Mouse (Mus musculus) embryonic facial prominence, embryonic 10.5 days (tissue): ENCODE results near the gene Mmp17. TPM values are rescaled to one million over a fixed set of nuclear protein-coding genes. Genes with fewer than 3 reads are reported as not detected.
"Not testable (repeated sequence)": the region's sequence is repeated elsewhere in the genome, so short reads cannot be mapped to it uniquely, and the experiment has no call there.

Source experiments
- DNase-seq: peaks from one replicate; pipeline ENCODE4 v3.0.0-alpha.2; 2017; ENCODE audit warnings: low spot score
- H3K27ac ChIP-seq: fragments of 300-500 bp; sonication (generic); replicated peaks from 2 replicates; pipeline ENCODE4 v1.5.1; 2016; ENCODE audit warnings: mild to moderate bottlenecking
- H3K27me3 ChIP-seq: fragments of 300-500 bp; sonication (generic); replicated peaks from 2 replicates; pipeline ENCODE4 v1.6.1; 2016; ENCODE audit warnings: low read depth, mild to moderate bottlenecking; ENCODE audit not compliant: poor library complexity, severe bottlenecking
- H3K36me3 ChIP-seq: fragments of 300-500 bp; sonication (generic); replicated peaks from 2 replicates; pipeline ENCODE4 v1.6.1; 2016; ENCODE audit warnings: mild to moderate bottlenecking, moderate library complexity
- H3K4me1 ChIP-seq: fragments of 300-500 bp; sonication (generic); 2 replicates; pipeline ENCODE4 v1.6.1; 2016
- H3K4me3 ChIP-seq: fragments of 300-500 bp; sonication (generic); 2 replicates; pipeline ENCODE4 v1.5.1; 2016; ENCODE audit warnings: mild to moderate bottlenecking, moderate library complexity
- H3K9me3 ChIP-seq: fragments of 300-500 bp; sonication (generic); 2 replicates; pipeline ENCODE4 v1.6.1; 2016; ENCODE audit warnings: mild to moderate bottlenecking
- WGBS: fragments of 180-500 bp; shearing (Covaris S2); methylation state at CpG from one replicate; pipeline ENCODE4 v1.1.7; 2016; 5-methylcytosine and 5-hydroxymethylcytosine counted together
- polyA plus RNA-seq: library from polyadenylated mRNA; unstranded; fragments of >200 nt; fragmentation: Nextera tagmentation; extraction: Ambion mirVana; gene quantifications from 2 replicates; pipeline ENCODE4 v1.2.1, GENCODE M21; 2016

Mmp17 gene
- polyA plus RNA-seq, 1 experiment from 2014 or later = 2.1 TPM

DNA sequence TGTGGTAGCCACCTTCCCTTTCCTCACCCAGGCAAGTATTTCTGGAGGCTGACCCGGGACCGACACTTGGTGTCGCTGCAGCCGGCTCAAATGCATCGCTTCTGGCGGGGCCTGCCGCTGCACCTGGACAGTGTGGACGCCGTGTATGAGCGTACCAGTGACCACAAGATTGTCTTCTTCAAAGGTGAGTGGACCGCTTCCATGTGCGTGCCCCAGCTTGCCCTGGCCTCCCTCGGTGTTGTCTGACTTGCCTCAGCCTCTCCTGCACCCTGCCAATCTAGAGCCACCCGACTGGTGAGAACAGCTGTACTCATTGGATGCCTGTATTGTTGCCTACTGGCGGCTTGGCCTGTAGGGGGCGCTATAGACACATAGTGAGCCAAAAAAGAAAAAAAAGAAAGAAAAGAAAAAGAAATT, 18.1 kb downstream of the Mmp17 start:
- peaks cover 32% of the 10 kb centered on the region for H3K36me3 ChIP-seq
- no peaks in the 10 kb centered on the region for H3K27me3 ChIP-seq
- peak; percentile 44 for DNase-seq
- peak overlapping the region; percentile 30 for H3K4me3 ChIP-seq
- H3K9me3 ChIP-seq = peaks cover 3% of the 10 kb centered on the region; the same call in 1 of the 2 replicates
- 33% methylated on average over 16 of the region's 16 CpGs for WGBS
- H3K27ac ChIP-seq = no peak overlapping the region
- no peaks in the 10 kb centered on the region for H3K4me1 ChIP-seq

DNA sequence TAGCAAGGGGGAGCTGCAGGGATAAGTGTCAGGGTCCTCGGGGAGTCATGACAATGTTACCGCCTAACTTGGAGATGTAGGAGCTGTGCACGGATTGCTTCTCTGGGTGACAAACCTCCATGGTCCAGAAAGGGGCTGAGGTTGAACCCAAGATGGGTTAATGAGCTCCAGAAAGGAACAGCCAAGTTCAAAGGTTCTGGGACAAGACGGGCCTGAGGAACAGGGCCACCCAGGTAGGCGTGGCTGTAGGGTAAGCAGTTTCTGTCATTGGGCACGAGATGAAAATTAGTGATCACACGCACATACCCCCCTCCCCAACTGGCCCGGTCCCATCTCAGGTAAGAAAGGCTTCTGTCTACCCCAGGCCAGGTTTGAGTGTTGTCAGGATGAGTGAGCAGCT, 23.5 kb downstream of the Mmp17 start:
- H3K4me3 ChIP-seq = no peak overlapping the region

DNA sequence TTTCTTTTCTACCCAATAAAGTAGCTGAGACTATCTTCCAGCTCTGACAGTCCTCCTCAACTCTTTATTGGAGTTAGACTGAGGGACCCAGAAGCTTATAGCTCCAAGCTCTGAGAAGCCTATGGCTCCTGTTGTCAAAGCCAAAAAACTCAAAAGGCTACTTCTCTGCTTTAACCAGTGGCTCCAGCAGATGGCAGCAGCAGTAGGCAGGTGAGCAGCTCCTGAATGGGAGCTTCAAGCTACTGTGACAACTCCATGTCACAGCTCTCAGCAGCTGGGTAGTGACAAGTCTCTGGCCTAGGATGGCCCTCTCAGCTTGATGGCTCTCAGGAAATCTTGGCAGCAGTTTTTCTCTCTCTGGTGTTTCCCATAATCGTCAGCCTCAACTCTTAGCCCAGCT, 27.1 kb downstream of the Mmp17 start:
- 19% methylated on average over 1 of the region's 1 CpGs for WGBS
- Histone ChIP-seq H3K4me1 (peaks cover 4% of the 10 kb centered on the region; the same call in 1 of the 2 replicates), H3K4me3 (no peak overlapping the region), H3K27me3 (no peaks in the 10 kb centered on the region), H3K27ac (no peak overlapping the region), H3K36me3 (peaks cover 8% of the 10 kb centered on the region; the same call in 1 of the 2 replicates), H3K9me3 (no peaks in the 10 kb centered on the region)
- DNase-seq = peak; percentile 70

More for the DNA sequence above, 23.5 kb downstream of the Mmp17 start:
- Histone ChIP-seq H3K27ac (no peak overlapping the region), H3K9me3 (no peaks in the 10 kb centered on the region), H3K4me1 (peaks cover 4% of the 10 kb centered on the region; the same call in 1 of the 2 replicates), H3K27me3 (no peaks in the 10 kb centered on the region), H3K36me3 (peaks cover 9% of the 10 kb centered on the region; the same call in 1 of the 2 replicates)
- WGBS = 82% methylated on average over 8 of the region's 8 CpGs
- DNase-seq = no peak

DNA sequence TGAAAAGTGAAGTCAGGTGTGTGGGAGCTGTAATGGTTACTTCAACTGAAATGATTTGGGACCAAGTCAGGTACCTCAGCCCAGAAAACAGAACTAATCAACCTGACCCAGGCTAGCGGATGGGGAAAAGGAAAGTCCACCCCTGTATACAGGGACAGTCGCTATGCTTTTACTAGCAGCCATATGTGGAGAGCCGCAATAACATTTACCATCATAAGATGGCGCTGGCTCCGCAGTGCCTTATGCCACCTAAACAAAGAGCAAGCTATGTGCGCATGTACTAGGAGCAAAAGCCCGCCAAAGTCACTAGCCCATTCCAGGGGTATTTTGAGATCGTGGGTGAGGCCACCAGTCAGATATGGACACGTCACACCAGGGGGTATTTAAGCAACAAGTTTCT, 36.6 kb downstream of the Mmp17 start:
- not testable (repeated sequence) for DNase-seq, H3K36me3 ChIP-seq, H3K27ac ChIP-seq, H3K4me3 ChIP-seq, H3K4me1 ChIP-seq, H3K27me3 ChIP-seq, H3K9me3 ChIP-seq
- 63% methylated on average over 9 of the region's 9 CpGs for WGBS

DNA sequence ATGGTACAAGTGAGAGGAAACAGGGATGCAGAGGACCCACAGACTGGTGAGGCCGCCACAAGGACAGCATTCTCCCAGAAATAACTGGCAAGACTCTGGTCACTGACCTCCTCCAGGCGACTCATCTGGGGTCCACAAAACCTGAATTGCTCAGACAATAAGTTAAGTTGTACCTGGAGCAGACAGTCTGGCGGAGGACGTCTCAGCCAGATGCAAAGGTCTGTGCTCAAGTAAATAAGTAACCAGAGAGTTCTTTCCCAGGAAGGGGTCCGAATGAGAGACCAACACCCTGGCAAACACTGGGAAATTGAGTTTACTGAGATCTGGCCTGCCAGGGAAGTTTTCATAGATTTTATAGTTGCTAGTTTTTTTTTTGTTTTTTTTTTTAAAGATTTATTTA, 37.4 kb downstream of the Mmp17 start:
- Histone ChIP-seq H3K27me3 (no peaks in the 10 kb centered on the region), H3K4me1 (no peaks in the 10 kb centered on the region), H3K27ac (no peak overlapping the region), H3K9me3 (no peaks in the 10 kb centered on the region), H3K36me3 (no peaks in the 10 kb centered on the region), H3K4me3 (no peak overlapping the region)
- DNase-seq = no peak
- WGBS = 85% methylated on average over 5 of the region's 5 CpGs

DNA sequence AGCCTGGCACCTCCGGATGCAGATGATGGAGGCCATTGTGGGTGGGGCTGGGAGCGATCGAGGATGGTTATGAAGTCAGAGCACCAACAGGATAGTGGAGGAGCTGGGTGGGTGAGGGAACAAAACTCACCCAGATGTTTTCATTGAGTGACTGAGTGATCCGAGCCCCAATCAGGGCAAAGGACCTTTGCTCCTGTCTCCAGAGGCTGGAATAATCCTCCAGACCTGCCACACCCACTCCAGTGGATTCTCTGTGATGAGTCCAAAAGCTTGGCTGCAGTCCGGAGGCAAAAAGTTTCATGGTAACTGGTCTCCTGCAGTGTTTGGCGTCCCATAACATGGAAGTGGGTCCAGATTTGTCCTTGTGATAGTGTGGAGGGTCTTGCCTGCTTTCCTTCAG, 42.1 kb downstream of the Mmp17 start:
- Histone ChIP-seq H3K4me3 (no peak overlapping the region), H3K27me3 (no peaks in the 10 kb centered on the region), H3K27ac (no peak overlapping the region), H3K9me3 (no peaks in the 10 kb centered on the region), H3K4me1 (no peaks in the 10 kb centered on the region), H3K36me3 (no peaks in the 10 kb centered on the region)
- 87% methylated on average over 6 of the region's 6 CpGs for whole genome bisulfite sequencing
- DNase-seq = no peak

DNA sequence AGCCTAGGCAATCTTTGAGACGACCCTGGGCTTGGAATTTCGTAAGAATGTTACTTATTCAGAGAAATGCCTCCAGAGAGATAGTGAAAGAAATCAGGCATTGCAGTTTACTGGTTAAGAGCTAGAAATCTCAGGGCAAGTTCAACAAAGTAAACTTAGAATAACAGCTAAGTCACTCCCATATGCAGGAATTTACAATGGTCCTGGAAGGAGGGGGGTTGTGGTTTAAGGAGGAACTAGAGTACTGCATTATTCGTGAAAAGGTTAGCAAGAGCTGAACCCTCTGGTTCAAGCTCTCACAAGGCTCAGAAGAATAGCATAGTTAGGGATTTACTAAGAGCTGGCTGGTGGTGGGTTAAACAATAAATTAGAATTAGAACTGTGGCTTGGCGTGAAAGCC, 42.6 kb downstream of the Mmp17 start:
- WGBS = 83% methylated on average over 4 of the region's 4 CpGs
- DNase-seq, H3K4me1 ChIP-seq, H3K36me3 ChIP-seq, H3K27ac ChIP-seq, H3K4me3 ChIP-seq, H3K27me3 ChIP-seq, H3K9me3 ChIP-seq: not testable (repeated sequence)

DNA sequence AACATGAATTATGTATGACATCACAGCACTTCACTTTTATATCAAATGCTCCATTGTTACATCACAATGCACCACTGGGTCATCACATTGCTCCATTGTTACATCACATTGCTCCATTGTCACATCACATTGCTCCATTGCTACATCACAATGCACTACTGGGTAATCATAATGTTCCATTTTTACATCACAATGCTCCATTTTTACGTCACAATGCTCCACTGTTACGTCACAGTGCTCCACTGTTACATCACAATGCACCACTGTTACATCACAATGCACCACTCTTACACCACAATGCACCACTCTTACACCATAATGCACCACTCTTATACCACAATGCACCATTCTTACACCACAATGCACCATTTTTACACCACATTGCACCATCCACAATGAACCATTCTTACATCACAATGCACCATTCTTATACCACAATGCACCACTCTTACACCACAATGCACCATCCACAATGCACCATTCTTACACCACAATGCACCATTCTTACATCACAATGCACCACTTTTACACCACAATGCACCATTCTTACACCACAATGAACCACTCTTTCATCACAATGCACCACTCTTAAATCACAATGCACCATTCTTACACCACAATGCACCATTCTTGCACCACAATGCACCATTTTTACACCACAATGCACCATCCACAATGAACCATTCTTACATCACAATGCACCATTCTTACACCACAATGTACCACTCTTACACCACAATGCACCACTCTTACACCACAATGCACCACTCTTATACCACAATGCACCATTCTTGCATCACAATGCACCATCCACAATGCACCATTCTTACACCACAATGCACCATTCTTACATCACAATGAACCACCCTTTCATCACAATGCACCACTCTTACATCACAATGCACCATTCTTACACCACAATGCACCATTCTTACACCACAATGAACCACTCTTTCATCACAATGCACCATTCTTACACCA, 48.6 kb downstream of the Mmp17 start:
- not testable (repeated sequence) for H3K27ac ChIP-seq, H3K4me1 ChIP-seq, H3K4me3 ChIP-seq, H3K9me3 ChIP-seq, H3K36me3 ChIP-seq, H3K27me3 ChIP-seq, DNase-seq
- 85% methylated on average over 2 of the region's 2 CpGs for WGBS

DNA sequence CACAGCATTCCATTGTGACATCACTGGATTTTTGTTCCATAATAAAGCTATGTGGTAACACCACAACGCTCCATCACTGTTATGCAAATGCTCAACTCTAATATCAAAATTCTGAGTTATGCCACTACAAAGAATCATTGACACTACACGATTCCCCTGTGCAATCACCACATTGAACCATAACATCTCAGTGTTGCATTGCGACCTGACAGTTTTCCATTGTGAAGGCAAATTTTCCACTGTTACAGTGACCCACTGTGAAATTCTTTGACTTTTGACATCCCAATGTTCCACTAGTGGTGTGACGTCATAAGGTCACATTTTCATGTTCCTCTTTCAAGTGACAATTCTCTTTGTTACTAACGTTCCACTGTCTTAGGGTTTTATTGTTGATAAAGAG, 66.9 kb downstream of the Mmp17 start:
- Histone ChIP-seq H3K9me3 (no peaks in the 10 kb centered on the region), H3K4me3 (no peak overlapping the region), H3K27ac (no peak overlapping the region), H3K4me1 (no peaks in the 10 kb centered on the region), H3K27me3 (no peaks in the 10 kb centered on the region), H3K36me3 (peaks cover 16% of the 10 kb centered on the region)
- WGBS = 92% methylated on average over 5 of the region's 5 CpGs
- no peak for DNase-seq

DNA sequence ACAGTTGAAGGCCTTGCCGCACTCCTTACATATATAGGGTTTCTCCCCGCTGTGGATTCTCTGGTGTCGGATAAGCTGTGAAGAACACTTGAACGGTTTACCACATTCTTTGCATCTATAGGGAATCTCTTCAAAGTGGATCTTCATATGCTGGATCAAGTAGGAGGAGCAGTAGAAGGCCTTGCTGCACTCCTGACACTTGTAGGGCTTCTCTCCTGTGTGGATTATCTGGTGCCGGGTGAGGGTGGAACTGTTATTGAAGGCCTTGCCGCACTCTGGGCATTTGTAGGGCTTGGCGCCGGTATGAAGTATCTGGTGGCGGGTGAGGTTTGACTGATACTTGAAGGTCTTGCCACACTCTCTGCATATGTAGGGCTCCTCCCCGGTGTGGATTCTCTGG, 73.0 kb downstream of the Mmp17 start:
- no peaks in the 10 kb centered on the region for H3K27me3 ChIP-seq
- DNase-seq = no peak
- no peaks in the 10 kb centered on the region for H3K4me1 ChIP-seq
- 95% methylated on average over 10 of the region's 10 CpGs for WGBS
- peaks cover 65% of the 10 kb centered on the region for H3K36me3 ChIP-seq
- H3K9me3 ChIP-seq = no peaks in the 10 kb centered on the region
- no peak overlapping the region for H3K27ac ChIP-seq
- no peak overlapping the region for H3K4me3 ChIP-seq

DNA sequence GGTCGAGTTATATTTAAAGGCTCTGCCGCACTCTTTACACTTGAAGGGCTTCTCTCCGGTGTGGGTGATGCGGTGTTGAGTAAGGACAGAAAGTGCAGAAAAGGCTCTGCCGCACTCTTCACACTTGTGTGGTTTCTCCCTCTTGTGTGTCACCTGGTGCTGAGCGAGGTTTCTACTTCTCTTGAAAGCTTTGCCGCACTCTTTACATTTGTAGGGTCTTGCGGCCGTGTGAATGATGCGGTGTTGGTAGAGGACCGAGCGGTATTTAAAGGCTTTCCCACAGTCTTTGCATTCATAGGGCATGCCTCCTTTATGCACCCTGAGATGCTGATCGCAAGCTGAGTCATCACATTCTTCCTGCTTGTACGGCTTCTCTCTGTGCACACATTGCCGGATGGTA, 74.0 kb downstream of the Mmp17 start:
- H3K36me3 ChIP-seq = peaks cover 65% of the 10 kb centered on the region
- H3K27ac ChIP-seq = no peak overlapping the region
- DNase-seq = no peak
- 95% methylated on average over 15 of the region's 15 CpGs for WGBS
- no peaks in the 10 kb centered on the region for H3K27me3 ChIP-seq
- H3K4me3 ChIP-seq = no peak overlapping the region
- no peaks in the 10 kb centered on the region for H3K9me3 ChIP-seq
- H3K4me1 ChIP-seq = no peaks in the 10 kb centered on the region
